Mouse (Mus musculus) embryonic fibroblast, embryonic 13.5 days (primary cell): ENCODE measurements around the gene Cep152.

Source experiments
- CTCF ChIP-seq: IDR thresholded peaks from 2 replicates; pipeline ENCODE4 v1.5.1; 2011; ENCODE audit warnings: mild to moderate bottlenecking, control low read depth, low read length, moderate library complexity, borderline replicate concordance; ENCODE audit not compliant: insufficient read depth
- POLR2A ChIP-seq: IDR thresholded peaks from 2 replicates; pipeline ENCODE4 v1.6.1; 2011; ENCODE audit warnings: low read depth, mild to moderate bottlenecking, control low read depth, low read length, moderate library complexity

DNA sequence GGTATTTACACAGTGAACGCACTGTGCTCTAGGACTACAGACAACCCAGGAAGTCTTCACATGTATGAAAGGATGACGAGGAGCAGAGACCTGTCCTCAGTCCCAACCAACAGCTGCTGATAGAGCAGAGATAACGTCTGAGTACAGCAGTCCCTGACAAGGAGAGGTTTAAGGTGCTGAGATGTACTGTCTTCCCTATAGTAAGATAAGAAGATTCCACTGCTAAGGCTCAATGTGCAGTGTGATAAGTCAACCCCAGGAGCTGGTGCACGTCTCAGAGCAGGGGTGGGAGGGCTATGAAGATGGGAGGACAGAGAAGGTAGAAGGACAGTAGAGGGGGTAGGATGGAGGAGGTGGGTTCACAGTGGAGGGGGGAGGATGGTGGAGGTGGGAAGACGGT, 43.8 kb downstream of the Cep152 start:
- TF ChIP-seq CTCF: no peak
- TF ChIP-seq POLR2A: no peak
